Mouse (Mus musculus) adrenal gland, postnatal 10 days (tissue): ENCODE results near the gene Gm10320. TPM values are rescaled to one million over a fixed set of nuclear protein-coding genes. Genes with fewer than 3 reads are reported as not detected.
A peak's percentile ranks its signal among the peaks of the same experiment; 100 is the strongest.

Experiments
- DNase-seq: peaks from one replicate; pipeline ENCODE4 v3.0.0; 2021; ENCODE audit warnings: mixed read lengths
- total RNA-seq, 2 experiments: library from RNA; stranded (reverse); gene quantifications; 2 replicates each; pipeline ENCODE4 v1.2.3; 2021

Gm10320 gene
- total RNA-seq, 2 experiments from 2014 or later, result 0.75 TPM; not detected in 1

DNA sequence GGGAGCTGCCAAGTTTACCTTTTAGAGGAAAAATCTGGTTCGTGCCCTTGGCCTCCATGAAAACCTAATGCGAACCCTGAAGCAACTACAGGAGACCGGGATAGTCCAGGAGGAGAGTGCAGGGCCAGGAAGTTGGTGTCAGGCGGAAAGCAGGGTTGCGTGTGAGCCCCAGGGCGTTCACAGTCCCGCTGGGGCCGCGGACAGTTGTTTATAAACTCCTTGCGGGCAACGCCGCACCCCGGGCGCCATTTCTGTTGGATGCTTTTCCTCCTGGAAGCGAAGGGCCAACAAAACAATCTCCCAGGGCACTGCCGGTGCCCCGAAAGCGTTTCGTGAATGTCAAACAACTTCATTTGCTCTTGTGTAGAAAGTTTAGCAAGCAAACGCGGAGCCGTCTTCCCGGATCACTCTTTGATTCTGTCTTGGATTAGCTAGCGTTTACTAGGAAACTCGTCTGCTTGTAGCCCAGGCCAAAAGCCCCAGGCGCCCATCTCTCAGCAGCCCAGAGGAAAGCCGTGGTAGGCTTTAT is 11.1 kb upstream of the Gm10320 start:
- no peak for DNase-seq

DNA sequence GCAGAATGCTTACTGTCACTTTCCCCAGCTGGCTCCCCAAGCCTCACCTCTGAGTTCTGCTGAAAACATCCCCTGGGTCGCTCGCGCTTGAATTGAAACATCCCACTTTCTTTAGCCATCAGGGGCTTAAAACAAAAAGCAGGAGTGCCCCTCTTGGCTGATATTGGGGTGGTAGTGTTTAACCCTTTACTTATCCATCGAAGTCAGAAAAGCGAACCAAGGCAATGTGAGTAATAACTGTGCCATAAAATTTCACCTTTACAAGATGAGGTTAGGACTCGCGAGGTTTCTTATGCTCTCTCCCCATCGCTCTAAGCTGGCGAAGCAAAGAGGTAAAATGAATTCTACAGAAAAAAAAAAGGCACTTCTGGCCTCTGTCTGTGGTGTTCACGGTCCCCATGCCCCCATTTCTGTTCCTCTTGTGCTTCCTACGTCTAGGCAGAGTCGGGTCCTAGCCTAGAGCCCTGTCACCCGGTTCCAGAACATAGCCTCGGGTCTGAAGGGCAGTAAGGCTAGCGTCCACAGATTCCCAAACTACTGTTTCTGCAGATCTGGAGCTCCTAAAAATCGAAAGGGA is 10.5 kb upstream of the Gm10320 start:
- no peak for DNase-seq

GRCm38 (mm10) chr13:98501321-98501720 is 9.5 kb upstream of the Gm10320 start:
- DNase-seq, result no peak

- DNase-seq, result no peak
Observed at GRCm38 (mm10) chr13:98500471-98501125, 8.8 kb upstream of the Gm10320 start.

- no peak for DNase-seq
Observed at GRCm38 (mm10) chr13:98498561-98498960, 6.8 kb upstream of the Gm10320 start.

GRCm38 (mm10) chr13:98498080-98498479 is 6.3 kb upstream of the Gm10320 start:
- DNase-seq, result no peak

DNA sequence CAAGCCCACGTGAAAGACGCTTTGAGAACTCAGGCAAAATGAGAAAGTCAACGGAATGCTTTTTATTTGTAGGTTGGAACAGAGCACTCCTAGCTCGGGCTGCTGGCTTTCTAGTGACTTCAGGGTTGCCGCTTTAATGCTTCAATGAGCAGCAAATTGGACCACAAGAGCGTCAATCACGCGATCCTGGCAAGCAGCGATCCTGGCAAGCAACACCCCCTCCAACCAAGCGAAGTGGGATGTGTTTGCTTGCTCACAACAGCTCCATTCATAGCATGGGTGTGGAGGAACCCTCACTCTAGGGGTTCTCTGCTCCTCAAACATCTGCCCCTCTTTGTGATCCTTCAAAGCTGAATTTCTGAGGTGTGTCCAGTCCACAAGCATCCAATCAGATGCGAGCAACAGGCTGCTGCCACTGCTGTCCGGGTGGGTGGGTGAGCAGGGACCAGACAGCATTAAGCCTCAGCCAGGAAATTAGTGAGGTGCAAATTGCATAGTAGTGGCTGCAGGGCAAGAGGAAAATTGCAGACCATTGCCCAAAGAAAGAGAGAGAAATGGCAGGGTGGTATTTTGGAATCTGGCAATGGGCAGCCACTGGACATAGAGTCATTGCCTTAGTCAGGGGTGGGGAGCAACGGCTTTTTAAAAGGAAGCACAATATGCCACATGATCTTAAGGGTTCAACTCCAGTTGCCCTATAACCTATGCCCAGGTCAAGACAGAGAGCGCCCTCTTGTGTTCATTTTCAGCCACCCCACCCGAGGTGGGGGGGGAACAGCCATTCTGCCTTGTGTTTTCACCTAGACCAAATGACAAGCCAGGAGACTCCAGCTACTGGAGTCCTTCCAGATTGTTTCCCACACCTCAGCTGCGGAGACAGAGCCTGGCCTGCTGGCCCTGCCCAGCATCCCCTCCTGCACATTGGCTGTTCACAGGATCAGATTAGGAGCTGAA is 5.4 kb upstream of the Gm10320 start:
- DNase-seq, result peak; percentile 61

- DNase-seq, result no peak
Observed at GRCm38 (mm10) chr13:98494492-98495064, 2.8 kb upstream of the Gm10320 start.

DNA sequence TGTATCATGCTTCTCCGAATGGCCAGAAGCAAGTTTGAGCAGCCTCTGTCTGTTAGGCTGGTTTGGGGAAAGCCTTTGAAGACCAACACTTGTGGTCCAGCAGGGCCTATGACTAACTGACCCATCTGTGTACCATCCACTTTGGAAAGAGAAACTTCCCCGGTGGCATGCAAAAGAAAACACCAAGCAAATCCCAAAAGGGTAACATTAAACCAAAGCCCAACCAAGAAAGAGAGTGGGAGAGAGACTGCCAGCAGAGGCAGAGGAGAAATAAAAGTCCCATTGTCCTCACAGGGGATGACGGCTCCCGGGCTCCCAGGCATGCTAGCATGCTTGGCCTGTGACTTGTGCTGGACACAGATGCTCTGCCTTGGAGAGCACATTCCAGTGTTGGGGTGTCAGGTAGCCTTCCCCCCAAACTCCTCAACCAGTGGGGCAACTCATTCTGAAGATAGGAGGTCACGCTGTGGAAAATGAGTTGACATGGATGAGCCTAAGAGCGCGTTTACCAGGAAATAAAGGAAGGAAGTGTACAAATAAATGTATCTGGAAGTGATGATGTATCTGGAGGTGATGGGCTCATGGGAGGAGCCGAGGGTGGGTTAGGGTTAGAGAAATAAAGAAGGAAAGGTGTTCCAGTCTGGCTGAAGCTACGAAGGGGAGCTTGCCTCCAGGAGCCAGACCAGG is 911 bp upstream of the Gm10320 start:
- DNase-seq, result no peak

DNA sequence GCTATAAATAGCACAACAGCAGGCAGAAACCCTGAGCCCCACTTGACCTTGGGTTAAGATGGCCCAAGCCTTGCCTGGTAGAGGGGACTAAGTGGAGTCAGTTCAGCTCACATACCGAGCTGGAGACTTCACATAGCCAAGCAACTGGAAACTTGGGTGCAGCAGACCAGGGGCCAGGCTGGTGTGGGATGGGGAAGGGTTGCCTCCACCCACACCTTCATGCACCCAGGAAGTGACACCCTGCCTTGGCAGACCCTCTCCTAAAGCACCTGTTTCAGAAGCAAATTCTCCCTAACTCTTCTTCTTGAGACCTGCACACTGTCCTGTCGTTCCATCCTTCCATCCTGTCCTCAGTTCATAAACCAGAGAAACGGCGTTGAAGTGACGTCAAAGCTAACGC is 5.1 kb downstream of the Gm10320 start:
- no peak for DNase-seq

DNA sequence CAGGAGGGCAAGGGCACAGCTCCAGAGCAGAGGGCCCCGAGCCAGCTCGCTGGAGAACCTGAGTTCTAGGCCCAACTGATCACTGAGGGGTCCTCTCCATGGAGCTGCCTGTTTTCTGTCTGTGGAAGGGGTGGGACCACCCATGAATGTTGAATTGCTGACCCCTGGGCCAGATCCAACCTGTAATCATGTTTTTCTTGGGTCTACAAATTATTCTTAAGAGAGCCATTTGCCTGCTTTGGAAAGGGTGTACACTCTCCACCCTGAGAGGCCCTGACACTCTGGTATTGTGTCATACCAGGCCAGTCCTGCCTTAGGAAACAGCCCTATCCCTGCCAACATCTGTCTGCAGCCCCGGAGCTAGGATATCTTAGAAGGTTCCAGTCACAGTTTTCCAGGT is 5.6 kb downstream of the Gm10320 start:
- DNase-seq, result peak; percentile 31

- DNase-seq, result no peak
Observed at GRCm38 (mm10) chr13:98485440-98485839, 6.4 kb downstream of the Gm10320 start.

GRCm38 (mm10) chr13:98477991-98478390 is 13.8 kb downstream of the Gm10320 start:
- no peak for DNase-seq

DNA sequence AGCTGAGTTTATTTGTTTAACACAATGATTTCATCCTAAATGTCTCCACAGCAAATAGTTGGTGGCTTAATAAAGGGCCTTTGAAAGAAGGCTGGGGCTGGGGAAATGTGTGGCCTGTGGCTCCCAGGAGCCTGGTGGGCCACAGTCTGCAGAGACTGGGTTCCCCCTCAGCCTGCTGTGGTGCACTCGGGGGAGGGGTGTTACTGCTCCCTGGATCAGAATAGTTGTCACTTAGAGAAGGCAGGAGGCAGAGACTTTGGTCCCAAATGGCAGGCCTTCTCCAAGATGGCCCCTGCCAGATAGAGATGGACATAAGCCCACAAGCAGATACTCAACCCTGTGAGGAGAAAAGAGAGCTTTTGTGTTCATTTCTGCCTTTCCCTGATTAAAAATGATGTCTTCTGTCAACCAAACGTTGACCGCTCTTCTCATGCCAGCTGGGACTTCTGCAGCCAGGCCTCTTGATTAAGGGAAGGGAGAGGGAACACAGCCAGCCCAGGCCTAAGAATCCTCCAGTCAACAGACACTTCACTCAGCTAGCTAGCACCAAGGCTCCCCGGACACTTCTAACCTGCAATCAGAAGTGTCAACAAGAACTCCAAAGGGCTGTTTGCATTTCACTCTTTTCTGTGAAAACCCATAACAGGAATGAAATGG is 14.8 kb downstream of the Gm10320 start:
- DNase-seq, result no peak

DNA sequence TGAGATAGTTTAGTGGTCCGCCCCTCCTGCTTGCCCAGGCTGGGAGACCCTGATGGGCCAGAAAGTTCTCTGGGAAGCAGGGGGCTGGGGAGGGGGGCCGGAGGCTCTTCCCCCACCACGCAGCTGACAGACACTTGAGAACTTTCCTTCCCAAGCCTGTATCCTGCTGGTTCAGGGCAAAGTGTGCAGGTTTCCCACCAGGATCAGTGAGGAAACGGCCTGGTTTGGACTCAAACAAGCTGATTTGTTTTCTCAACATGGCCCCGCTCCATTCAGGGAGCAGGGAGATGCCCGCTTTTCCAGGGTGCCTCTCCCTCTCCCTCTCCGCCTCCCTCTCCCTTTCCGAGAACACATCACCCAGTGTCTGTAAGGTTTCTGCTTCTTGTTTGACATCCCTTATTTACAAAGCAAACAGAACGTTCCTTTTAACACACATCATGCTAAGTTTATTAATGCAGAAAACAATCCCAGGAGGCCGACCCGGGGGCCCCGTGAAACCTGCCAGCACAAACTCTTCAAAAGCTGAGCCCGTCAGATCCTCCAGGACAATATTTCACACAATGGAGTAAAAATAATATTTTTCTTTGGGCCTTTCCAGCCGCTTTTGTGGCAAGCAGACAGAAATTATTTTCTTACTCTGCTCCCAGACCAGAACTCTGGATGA is 15.5 kb downstream of the Gm10320 start:
- DNase-seq, result no peak

GRCm38 (mm10) chr13:98475681-98476080 is 16.1 kb downstream of the Gm10320 start:
- DNase-seq, result no peak

DNA sequence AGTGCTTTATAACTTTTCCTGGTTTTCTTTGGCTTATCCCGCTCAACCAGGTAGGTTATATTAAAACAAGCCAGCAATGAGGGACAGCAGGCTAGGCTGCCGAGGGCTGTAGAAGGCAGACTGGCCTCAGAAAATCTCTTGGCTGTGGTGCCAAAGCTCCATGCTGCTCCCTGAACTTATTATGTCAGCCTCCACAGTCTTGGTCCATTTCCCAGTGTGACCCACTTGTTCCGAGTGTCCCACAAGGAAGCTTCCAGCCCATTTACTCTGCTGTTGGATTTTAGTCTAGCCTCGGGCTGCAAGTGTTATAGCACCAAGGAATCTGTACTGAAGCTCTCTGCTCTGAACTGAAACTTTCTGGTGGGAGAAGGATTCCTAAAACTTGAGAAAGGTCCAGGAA is 18.8 kb downstream of the Gm10320 start:
- DNase-seq, result no peak

DNA sequence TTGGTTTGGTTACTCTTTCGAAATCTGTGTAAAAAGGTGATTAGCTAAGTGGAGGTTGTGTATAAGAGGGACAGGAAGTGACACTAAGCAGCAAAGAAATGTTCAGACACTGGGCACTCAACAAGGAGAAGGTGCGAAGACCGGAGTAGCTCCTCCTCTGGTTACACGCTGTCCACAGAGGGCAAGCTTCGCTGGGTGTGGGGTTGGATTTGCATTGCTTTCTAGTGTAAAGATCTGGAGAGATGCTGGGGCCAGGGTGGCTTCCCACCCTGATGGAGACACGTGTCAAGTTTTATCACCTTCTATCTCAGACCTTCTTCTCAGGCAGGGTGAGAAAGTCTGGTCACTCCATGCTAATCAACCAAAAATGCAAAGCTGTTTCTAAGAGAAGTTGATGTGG is 20.0 kb downstream of the Gm10320 start:
- no peak for DNase-seq

DNA sequence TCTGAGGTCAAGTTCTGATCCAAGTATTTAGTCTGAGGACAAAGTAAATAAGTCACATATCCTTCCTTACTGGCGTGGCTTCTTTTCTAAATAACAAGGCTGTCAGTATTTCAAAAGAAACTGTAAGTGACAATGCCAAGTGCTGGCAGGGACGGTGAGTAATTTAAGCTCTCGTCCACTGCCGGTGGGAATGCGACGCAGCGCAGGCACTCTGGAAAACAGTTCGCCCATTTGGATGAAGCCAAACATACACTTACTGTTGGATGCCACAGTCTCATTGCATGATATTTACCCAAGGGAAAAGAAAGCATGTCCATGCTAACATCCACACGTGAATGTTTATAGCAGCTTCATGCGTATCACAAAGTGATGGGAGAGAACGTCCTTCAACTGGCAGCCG is 21.5 kb downstream of the Gm10320 start:
- no peak for DNase-seq

GRCm38 (mm10) chr13:98469916-98470315 is 21.9 kb downstream of the Gm10320 start:
- no peak for DNase-seq

DNA sequence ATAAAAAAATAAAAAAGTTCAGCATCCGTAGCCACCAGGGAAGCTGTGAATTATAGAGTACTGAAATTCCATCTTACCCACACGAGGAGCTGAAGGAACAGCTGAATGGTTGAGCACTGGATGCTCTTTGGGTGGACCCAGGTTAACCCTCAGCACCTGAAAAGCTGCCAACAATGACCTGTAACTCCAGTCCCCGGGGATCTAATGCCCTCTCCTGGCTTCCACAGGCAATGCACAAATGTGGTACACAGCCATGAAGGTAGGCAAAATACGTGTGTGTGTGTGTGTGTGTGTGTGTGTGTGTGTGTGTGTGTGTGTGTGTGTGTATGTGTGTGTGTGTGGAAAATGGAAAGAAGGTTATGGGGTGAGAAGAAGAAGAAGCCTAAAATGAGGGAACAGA is 30.3 kb downstream of the Gm10320 start:
- no peak for DNase-seq
